Mouse (Mus musculus) c-Kit-positive CD71-negative TER-119-negative erythroid progenitor cells, embryonic 14.5 days (primary cell): ENCODE data around the gene Necab3.

Experiments
- DNase-seq: peaks from one replicate; pipeline ENCODE4 v3.0.0-alpha.2; 2013; ENCODE audit warnings: low read depth

Necab3 gene

DNA sequence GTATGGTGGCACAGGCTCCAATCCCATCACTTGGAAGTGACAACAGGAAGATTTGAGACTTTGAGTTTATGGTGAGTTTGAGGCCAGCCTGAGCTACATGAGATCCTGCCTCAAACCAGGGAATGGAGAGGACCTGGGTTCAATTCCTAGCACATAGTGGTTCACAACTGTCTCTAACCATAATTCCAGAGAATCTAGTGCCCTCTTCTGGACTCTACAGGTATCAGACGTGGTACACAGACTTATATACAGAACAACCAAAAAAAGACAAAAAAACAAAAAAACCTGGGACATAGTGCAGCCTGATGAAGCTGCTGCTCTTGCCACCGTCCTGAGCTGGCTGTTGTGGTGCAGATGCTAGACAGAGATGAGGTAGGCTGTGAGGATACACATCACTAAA, 17.1 kb downstream of the Necab3 start:
- no peak for DNase-seq

DNA sequence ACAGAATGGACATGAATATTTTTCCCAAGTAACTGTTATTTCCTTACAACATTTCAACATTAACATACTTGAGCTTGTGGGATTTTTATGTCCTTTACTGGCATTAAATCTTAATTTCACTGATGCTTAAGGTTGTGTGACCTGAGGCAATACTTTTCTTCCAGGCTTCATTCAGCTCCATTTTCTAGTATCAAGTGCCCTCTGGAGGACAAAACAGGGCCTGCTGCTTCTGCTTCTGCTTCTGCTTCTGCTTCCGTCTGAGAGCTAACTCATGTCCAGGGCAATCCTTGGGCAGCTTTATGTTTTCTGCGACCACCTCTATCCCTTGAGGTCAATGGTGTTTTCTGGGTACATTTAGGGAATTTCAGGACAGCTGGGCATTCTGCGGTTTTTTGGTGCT, 19.0 kb downstream of the Necab3 start:
- no peak for DNase-seq

DNA sequence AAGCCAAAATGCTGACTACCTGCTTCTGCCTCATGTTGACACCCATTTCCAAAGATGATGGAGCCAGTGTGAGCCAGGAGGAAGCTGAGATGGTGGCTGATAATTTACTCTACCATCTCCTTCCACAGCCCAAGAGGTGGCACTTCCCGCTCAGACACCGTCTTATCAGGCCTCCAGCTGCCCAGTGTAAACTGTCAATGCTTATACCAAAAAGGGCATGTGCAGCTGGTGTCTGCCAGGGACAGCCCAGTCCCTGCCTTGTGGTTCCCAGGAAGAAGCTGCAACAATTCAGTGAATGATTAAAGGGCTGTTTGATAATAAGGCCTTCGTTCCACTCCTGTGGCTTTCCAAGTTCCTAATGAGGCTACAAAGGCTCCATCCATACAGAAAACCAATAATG, 20.0 kb downstream of the Necab3 start:
- DNase-seq = no peak

DNA sequence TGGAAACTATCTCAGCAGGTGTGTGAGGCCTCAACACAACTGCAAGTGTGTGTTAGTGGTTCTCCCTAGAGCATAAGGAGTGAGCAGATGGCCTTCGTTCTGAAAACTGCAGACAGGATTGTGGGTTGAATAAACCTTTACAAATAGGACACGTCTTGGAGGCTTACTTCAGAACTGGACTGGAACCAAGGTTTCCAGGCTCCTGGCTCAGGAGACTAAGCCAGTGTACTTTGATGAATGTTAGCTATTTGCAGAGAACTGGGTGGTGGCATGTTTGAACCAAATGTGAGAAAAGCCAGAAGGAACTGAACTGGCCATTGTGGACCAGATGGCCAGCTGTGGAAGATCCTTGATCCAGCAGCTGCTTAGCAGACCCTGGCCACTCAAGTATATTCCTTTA, 20.4 kb downstream of the Necab3 start:
- no peak for DNase-seq

DNA sequence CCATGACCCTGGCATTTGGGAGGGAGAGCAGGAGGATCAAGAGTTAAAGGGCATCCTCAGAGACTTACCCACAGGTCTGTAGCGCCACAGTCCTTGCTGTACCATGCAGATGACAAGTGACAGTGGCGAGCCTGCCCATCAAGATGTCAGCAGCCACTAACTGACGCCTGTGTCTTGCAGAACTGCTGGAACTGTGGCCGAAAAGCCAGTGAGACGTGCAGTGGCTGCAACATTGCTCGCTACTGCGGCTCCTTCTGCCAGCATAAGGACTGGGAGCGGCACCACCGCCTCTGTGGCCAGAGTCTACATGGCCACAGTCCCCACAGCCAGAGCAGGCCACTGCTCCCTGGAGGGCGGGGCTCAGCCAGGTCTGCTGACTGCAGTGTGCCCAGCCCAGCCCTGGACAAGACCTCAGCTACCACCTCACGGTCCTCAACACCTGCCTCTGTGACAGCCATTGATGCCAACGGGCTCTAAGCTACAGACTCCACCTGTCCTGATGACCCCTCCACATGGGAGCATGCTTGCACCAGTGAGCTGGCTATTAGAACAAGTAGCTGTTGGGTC, 23.9 kb downstream of the Necab3 start:
- no peak for DNase-seq

DNA sequence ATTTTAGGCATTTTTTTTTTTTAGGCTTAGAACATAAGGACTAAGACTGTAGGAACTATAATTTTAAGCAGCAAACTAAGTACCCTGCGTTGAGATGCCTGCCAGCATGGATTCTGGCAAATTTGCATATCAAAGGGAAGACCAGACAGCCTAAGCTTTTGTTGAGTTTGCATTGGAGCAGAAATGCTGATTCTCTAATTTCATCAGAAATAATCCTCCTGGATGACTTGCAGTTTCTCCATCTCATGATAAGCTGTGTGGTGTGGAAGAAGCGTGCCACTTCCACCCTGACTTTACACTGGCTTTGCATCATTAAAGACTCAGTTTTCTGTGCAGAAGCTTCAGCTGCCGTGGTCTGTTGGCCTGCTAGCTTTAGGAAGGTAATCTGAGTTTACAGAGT, 25.8 kb downstream of the Necab3 start:
- no peak for DNase-seq

DNA sequence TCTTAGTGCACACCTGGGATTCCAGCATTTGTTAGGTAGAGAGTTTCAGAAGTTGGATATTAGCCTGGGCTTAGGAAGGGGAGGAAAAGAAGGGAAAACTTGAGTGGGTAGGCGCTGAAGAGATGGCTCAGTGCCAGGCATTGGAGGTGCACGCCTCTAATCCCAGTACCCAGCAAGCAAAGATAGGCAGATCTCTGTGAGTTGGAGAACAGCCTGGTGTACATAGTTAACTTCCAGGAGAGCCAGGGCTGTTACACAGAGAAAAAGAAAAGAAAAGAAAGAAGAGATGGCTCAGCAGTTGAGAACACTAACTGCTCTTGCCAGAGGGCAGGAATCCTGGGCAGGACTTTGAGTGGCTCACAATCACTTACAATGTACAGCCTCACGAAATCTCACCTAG, 32.2 kb downstream of the Necab3 start:
- no peak for DNase-seq

DNA sequence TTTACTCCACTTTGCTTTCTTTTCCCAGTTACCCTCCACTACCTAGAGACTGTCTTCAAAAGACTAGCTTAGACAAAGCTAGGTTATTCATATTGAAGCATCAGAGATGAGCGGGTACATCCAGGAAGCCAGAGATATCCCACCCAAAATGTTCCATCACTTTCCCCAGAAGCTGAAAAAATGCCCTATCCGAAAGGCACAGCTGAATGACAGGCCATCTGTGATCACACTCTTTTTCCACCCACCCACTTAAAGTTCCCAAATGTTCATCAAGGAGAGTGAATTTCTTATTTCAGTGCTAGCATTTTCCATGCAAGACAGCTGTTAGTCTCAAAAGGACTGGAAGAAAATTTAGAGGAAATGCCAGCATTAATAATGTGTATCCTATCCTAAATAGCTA, 33.4 kb downstream of the Necab3 start:
- DNase-seq = no peak

DNA sequence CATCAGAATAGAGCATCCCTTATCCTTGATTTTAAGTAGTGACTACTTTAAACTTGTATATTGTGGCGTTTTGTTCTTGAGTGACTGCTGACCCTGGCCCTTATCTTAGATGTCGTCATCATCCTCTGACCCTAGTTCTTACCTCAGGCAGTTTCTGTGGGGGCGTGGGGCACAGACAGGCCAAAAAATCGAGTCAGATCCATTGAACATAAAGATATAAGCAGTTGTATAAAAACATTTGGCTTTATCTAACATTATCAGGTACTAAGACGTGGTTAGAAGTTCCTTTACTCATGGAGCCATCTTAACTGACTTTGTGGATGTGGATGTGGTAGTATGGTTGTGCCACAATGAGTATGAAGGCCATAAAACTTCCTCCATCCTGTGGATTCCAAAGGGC, 36.4 kb downstream of the Necab3 start:
- DNase-seq = no peak

DNA sequence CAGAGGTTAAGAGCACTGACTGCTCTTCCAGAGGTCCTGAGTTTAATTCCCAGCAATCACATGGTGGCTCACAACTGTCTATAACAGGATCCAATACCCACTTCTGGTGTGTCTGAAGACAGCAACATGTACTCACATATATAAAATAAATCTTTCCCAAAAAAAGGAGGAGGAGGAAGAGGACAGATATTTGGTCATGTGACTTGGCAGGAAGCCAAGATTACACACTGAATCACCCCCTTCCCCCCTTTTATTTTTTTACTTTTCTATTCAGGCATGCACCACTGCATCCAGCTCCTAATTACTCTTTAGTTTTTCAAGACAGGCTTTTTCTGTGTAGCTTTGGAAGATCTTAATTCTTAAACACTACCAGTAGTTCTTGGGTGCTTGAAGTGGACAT, 37.2 kb downstream of the Necab3 start:
- DNase-seq = no peak

DNA sequence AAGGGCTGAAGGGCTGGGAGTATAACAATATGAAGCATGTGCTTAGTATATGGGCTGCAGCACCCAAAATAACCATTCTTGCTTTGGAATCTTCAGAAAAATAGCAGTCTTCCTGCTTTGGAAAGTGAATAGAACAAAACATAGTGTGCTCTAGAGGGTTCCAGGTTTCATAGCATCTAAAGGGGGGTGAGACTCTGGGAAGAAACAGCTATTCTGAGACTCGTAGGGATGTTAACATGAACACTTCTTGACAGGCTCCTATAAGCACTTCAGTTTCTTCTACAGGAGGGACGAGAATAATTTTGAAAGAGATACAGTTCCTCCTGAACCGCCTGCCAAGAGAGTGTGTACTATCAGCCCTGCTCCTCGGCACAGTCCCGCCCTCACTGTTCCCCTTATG, 41.3 kb downstream of the Necab3 start:
- no peak for DNase-seq

DNA sequence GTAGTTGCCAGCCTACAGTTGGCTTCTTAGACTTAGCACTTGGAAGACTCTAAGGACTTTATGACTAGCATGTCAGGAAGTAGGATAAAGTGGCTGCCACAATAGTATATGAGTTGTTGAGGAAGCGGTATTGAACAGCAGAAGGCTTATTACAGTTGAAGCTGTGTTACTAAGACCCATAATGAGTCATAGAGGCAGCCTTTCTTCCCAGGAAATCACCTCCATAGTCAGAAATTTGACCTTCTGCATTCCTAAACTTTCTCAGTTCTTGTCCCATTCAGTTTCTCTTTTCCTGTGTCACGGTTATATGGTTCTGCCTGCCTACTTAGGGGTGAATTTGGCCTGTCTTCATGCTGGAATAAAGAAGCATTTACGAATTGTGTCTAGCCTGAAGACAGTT, 41.7 kb downstream of the Necab3 start:
- no peak for DNase-seq

DNA sequence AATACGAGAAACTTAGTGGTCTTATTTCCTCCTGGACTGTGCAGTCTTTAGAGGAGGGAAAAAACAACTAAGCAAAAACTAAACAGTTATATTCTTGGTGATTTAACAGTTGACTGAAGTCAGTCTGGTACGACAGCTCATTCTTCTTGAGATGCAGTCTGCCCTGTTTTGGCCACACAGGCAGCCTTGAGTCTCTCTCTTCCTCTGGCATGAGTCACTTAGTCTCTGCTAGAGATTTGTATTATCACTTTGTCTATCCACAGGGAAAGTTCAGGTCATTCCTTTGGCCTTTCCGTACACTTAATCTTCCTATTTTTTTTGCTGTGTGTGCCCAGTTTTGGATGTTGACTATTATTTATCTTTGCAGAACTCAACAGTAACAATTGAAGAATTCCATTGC, 48.5 kb downstream of the Necab3 start:
- no peak for DNase-seq

DNA sequence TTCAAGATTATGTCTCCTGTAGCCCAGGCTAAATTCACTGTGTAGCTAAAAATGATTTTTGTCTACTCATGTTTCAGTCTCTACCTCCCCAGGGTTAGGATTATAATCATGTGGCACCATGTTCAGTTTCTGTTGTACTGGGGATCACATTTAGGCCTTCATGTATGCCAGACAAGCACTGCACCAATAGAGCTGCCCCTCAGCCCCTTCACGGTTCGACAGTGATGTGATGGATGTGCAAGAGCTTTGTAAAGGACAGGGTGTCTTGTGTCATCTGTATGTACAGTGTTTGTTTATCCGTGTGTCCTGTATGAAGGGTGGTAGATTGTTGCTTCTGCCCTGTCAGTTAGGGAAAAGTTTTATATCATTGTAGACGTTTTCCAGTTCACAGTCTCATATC, 50.2 kb downstream of the Necab3 start:
- DNase-seq = no peak

DNA sequence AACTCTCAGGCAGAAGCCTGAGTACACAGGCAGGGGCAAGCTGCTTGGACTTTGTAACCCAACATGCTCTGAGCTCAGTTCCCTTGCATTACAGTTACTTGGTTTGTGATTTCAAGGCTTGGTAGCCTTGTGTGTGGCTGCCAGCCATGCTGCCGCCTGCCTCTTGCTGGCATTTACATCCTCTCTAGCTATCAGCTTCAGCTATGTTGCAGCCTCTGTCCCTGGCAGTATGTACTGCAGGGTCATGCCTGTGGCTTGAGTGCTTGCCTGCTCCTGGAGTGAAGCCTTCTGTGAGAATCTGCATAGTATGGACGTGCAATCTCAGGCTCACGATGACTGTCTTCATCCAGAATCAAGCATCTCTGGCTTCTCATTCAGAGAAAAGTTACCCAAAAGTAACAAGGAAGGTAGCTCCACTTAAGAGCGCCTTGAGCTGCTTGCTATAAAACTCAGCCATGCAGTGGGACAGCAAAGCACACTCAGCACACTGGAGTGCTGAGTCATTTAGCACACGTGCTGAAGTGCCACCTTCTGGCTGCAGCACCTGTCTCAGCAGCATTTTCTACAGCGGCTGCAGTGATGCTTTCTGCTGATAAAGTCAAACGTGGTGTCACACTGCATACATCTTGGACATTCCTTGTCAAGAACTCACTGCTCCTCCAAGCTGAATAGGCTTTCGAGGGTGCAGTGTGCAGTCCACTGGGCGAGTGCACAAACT, 51.0 kb downstream of the Necab3 start:
- no peak for DNase-seq

DNA sequence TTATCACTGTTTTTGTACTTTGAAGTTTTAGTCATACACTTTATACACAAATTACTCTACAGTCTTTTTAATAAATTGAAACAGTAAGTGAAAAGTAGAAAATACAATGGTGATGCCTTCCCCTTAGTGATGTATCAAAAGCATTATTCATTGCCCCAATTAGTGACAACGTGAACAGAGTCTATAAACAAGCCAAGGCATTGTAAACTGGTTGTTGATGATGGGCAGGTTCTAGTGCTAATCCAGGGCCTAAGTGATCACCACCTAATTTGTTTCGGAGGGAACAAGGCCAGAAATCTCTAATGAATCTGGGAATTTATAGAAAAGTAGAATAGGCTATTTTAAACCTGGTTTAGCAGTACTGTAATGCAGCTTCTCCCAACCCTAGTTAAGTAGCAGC, 51.6 kb downstream of the Necab3 start:
- DNase-seq = no peak

DNA sequence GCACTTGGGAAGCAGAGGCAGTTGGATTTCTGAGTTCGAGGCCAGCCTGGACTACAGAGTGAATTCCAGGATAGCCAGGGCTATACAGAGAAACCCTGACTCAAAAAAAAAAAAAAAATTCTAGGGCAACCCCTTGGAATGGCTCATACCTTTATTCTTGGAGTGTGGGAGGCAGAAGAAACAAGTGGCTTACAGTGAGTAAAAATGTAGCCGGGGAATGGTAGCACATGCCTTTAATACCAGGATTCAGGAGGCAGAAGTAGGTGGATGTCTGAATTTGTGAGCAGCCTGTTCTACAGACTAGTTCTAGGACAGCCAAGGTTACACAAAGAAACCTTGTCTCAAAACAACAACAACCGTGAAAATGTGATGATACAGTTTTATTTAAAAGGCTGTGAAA, 57.9 kb downstream of the Necab3 start:
- no peak for DNase-seq

DNA sequence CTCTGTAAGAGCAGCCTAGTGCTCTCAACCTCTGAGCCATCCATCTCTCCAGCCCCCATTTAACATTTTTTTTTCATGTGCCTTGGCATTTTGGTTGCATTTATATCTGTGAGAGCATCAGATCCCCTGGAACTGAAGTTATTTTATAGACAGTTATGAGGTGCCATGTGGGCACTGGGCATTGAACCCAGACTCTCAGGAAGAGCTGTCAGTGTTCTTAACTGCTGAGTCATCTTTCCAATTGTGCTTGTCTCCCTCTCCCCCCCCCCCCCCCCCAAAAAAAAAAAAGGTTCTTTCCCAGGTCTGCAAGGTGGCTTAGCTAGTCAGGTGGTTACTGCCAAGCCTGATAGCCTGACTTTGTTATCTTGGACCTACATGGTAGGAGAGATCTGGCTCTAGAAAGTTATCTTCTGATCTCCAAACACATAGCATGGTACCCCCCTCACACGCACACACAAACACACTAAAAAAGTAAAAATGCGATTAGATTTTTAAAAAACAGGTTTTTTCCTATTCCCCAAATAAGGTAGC, 58.9 kb downstream of the Necab3 start:
- no peak for DNase-seq

DNA sequence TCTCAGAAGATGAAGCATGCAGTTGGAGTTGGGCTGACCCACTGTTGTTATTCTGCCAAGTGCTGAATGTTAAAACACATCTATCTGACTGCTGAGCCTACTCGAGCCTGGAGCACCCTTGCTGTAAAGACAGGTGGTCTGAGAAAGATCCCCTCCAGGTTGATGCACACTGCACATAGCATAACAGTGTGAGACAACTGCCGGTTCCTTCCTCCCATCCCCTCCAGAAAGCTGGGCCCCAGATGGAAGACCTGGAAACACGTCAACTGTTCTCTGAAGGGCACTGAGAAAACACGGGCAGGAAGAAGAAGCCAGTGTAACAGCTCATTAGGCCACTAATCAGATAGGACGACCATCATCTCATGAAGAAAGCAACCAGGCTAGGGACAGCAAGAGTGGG, 60.1 kb downstream of the Necab3 start:
- DNase-seq = no peak

DNA sequence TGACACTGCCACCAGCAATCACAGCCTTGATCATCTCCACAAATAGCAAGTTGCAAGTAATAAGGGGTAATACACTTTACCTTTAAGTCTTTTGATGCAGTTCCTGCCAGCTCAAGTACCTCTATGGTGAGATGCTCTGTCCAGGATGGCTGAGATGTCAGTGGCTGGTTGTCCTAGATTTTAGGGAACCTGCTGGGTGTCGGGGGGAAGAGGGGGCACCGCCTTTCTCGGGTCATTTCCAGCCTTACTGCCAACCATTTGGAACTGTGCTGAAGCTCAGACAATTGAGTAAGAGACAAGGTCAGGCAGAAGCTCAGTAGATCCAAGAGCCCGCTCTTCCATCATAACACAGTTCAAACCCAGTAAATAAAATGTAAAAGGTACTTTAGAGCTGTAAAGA, 63.7 kb downstream of the Necab3 start:
- no peak for DNase-seq
